Mouse (Mus musculus) T-helper 1 cell (primary cell): ENCODE measurements around the gene Car5a.

Experiments used
- in situ Hi-C: fragments of 300-600 bp; cut with MboI, MseI; formaldehyde crosslinking; loops from one replicate; pipeline ENCODE4 v1.15.1; 2025; ENCODE audit warnings: high pct_unique_total_duplicates

Car5a gene

GRCm38 (mm10) chr8:121944831-121945230 lies at the start of gene Car5a:
TSS of gene Car5a (minus strand) at chr8:121944904.
- in situ Hi-C loops = no loop called here

GRCm38 (mm10) chr8:121992911-121993310 lies 48.2 kb upstream of the Car5a start:
- in situ Hi-C loops = loop anchor here (10.0 kb wide), 1 partner anchor 622 kb away; the partner anchor contains the start of genes Galns and Trappc2l

GRCm38 (mm10) chr8:121991611-121992010 lies 46.9 kb upstream of the Car5a start:
- in situ Hi-C loops = loop anchor here (10.0 kb wide), 1 partner anchor 623 kb away; the partner anchor contains the start of genes Galns and Trappc2l

- in situ Hi-C loops = loop anchor here (10.0 kb wide), 1 partner anchor 624 kb away; the partner anchor contains the start of genes Galns and Trappc2l
These were observed 46.0 kb upstream of the Car5a start for GRCm38 (mm10) chr8:121990506-121991255.

GRCm38 (mm10) chr8:121987892-121988291 lies 43.2 kb upstream of the Car5a start:
- in situ Hi-C loops = loop anchor here (5.0 kb wide), 1 partner anchor 264 kb away; no protein-coding TSS in a partner anchor

GRCm38 (mm10) chr8:121985673-121986072 lies 41.0 kb upstream of the Car5a start:
- in situ Hi-C loops = loop anchor here (5.0 kb wide), 1 partner anchor 267 kb away; no protein-coding TSS in a partner anchor

GRCm38 (mm10) chr8:121981520-121981895 lies 36.8 kb upstream of the Car5a start:
- in situ Hi-C loops = no loop called here

- in situ Hi-C loops = no loop called here
These were observed 36.3 kb upstream of the Car5a start for GRCm38 (mm10) chr8:121980792-121981519.

- in situ Hi-C loops = no loop called here
These were observed 34.0 kb upstream of the Car5a start for GRCm38 (mm10) chr8:121978670-121979069.

GRCm38 (mm10) chr8:121977819-121978590 lies 33.3 kb upstream of the Car5a start:
- in situ Hi-C loops = no loop called here

- in situ Hi-C loops = no loop called here
These were observed 29.2 kb upstream of the Car5a start for GRCm38 (mm10) chr8:121973906-121974305.

GRCm38 (mm10) chr8:121971488-121972058 lies 26.9 kb upstream of the Car5a start:
- in situ Hi-C loops = no loop called here

GRCm38 (mm10) chr8:121970225-121970624 lies 25.5 kb upstream of the Car5a start:
- in situ Hi-C loops = no loop called here

- in situ Hi-C loops = no loop called here
These were observed 23.8 kb upstream of the Car5a start for GRCm38 (mm10) chr8:121968542-121968941.

GRCm38 (mm10) chr8:121967977-121968376 lies 23.3 kb upstream of the Car5a start:
- in situ Hi-C loops = no loop called here

- in situ Hi-C loops = no loop called here
These were observed 22.2 kb upstream of the Car5a start for GRCm38 (mm10) chr8:121966714-121967448.

- in situ Hi-C loops = no loop called here
These were observed 21.4 kb upstream of the Car5a start for GRCm38 (mm10) chr8:121966110-121966509.

GRCm38 (mm10) chr8:121964716-121965512 lies 20.2 kb upstream of the Car5a start:
- in situ Hi-C loops = no loop called here

- in situ Hi-C loops = no loop called here
These were observed 18.2 kb upstream of the Car5a start for GRCm38 (mm10) chr8:121962892-121963291.

- in situ Hi-C loops = no loop called here
These were observed 13.7 kb upstream of the Car5a start for GRCm38 (mm10) chr8:121958395-121958794.
